Mouse (Mus musculus) bone marrow macrophage, adult 2 months (primary cell): ENCODE measurements around the gene Mtif2.

Source experiments
- CTCF ChIP-seq: IDR thresholded peaks from 2 replicates; pipeline ENCODE4 v1.5.1; 2012; ENCODE audit warnings: low read depth, mild to moderate bottlenecking, low read length, moderate library complexity
- POLR2A ChIP-seq: IDR thresholded peaks from 2 replicates; pipeline ENCODE4 v1.6.1; 2012; ENCODE audit warnings: mild to moderate bottlenecking, low read depth, low read length, borderline replicate concordance

DNA sequence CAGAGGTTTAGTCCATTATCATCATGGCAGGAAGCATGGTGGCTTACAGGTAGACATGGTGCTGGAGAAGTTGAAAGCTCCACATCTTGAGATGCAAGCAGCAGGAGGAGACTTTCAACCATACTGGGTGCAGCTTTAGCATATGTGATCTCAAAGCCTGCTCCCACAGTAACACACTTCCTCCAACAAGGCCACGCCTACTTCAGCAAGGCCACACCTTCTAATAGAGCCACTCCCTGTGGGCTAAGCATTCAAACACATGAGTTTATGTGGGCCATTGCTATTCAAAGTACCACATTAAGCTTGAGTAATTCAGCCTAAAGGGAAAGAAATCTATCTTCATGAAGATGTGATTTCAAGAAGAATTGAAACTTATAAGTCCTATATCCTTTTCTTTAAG lies 33.1 kb upstream of the Mtif2 start:
- TF ChIP-seq POLR2A = no peak
- no peak for TF ChIP-seq CTCF
